Mouse (Mus musculus): ENCODE measurements around the gene Sar1b.

DNA sequence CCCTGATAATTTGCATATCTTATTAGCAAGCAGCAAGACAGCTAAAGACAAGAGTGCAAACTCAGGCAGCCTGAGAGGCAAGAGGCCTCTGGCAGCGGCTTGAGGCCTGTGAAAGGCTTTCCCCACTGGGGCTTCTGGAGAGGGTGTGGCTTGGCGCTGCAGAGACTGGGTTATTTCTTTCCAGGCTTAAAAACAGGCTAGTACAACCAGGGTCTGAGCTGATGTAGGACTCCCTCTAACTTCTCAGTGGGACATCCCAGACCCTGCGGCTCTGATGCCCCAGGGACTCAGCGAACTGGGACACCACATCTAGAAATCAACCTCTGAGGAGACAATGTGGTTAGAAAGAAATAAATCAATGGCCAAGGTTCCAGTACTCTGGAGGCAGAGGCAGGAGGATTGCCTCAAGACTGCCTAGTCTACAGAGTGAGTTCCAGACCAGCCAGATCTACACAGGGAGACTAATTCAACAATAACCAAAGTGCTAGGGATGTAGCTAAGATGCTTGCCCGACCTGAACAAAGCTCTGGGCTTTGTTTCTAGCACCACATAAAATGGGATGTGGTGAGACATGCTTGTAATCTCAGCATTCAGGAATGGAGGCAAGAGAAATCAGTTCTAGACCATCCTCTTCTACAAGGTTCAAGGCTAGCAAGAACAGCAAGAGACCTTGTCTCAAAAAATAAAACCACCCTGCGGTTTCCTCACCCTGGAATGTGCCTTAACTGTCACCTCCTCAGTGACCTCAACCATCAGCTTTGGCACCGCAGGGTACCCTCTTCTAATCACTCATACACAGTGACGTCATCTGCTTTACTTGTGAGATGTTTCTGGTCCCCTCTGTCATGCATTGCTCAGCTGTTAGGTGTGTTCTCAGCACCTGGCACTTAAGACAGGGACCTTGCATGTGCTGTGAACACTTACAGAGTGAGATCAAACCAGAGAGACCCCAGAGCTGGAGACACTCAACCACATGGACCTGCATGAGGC lies 74.0 kb downstream of the Sar1b start:
- TF ChIP-seq TCF12 (IDR thresholded peaks at IDR 0.05; ENCODE audit: insufficient read depth, poor library complexity, severe bottlenecking) (no peak), POLR2A (IDR thresholded peaks at IDR 0.05; ENCODE audit: insufficient read length, low read depth) (no peak), POLR2AphosphoS2 (IDR thresholded peaks at IDR 0.05; ENCODE audit: insufficient read length, low read depth) (no peak), CEBPB (IDR thresholded peaks at IDR 0.05; ENCODE audit: insufficient read depth, poor library complexity, severe bottlenecking) (no peak), MAX (IDR thresholded peaks at IDR 0.05; ENCODE audit: low read depth) (no peak), USF1 (IDR thresholded peaks at IDR 0.05; ENCODE audit: low read depth) (no peak), E2F4 (IDR thresholded peaks at IDR 0.05; ENCODE audit: insufficient read depth) (no peak), MYOD1 (IDR thresholded peaks at IDR 0.05; ENCODE audit: control insufficient read depth in 1 of 3, insufficient read length in 2 of 3, low read depth in 2 of 3) (no peak), SRF (IDR thresholded peaks at IDR 0.05; ENCODE audit: control insufficient read depth, insufficient read length, low read depth) (no peak), MYOG (IDR thresholded peaks at IDR 0.05; ENCODE audit: control insufficient read depth in 1 of 3, insufficient read depth in 1 of 3, insufficient read length in 2 of 3, low read depth in 2 of 3) (no peak), TCF3 (IDR thresholded peaks at IDR 0.05; ENCODE audit: insufficient read length, low read depth) (no peak)
